Mouse (Mus musculus) heart, postnatal 0 days (tissue): ENCODE results near the gene Pradc1. TPM values are rescaled to one million over a fixed set of nuclear protein-coding genes. Genes with fewer than 3 reads are reported as not detected.
"Not testable (repeated sequence)": the region's sequence is repeated elsewhere in the genome, so short reads cannot be mapped to it uniquely, and the experiment has no call there.

Source experiments
- ATAC-seq: fragments of 200-750 bp; cut with Nextera tagmentation; 2 replicates; pipeline ENCODE4 v1.8.0; 2017; ENCODE audit warnings: low read depth, moderate number of reproducible peaks, moderate library complexity; ENCODE audit not compliant: insufficient read depth
- DNase-seq: peaks from one replicate; pipeline ENCODE4 v3.0.0-alpha.2; 2016; ENCODE audit warnings: low spot score
- H3K27ac ChIP-seq: fragments of 300-500 bp; sonication (generic); 2 replicates; pipeline ENCODE4 v1.5.1; 2014; ENCODE audit warnings: low read depth, mild to moderate bottlenecking
- H3K27me3 ChIP-seq: fragments of 300-500 bp; sonication (generic); 2 replicates; pipeline ENCODE4 v1.6.1; 2014; ENCODE audit warnings: low read length, mixed read lengths; ENCODE audit not compliant: control insufficient read depth, insufficient read depth
- H3K36me3 ChIP-seq: fragments of 300-500 bp; sonication (generic); replicated peaks from 2 replicates; pipeline ENCODE4 v1.6.1; 2014; ENCODE audit warnings: low read length, mixed read lengths; ENCODE audit not compliant: control insufficient read depth, insufficient read depth
- H3K4me1 ChIP-seq: fragments of 300-500 bp; sonication (generic); 2 replicates; pipeline ENCODE4 v1.6.1; 2014; ENCODE audit warnings: antibody characterized with exemption; ENCODE audit not compliant: control insufficient read depth, insufficient read depth
- H3K4me2 ChIP-seq: fragments of 300-500 bp; sonication (generic); 2 replicates; pipeline ENCODE4 v1.6.1; 2014; ENCODE audit warnings: low read depth, mild to moderate bottlenecking, low read length, moderate library complexity
- H3K4me3 ChIP-seq: fragments of 300-500 bp; sonication (generic); 2 replicates; pipeline ENCODE4 v1.5.1; 2014; ENCODE audit warnings: low read depth, low read length
- H3K9ac ChIP-seq: fragments of 300-500 bp; sonication (generic); replicated peaks from 2 replicates; pipeline ENCODE4 v1.6.1; 2014; ENCODE audit warnings: low read depth, low read length, mixed read lengths
- H3K9me3 ChIP-seq: fragments of 300-500 bp; sonication (generic); replicated peaks from 2 replicates; pipeline ENCODE4 v1.6.1; 2016; ENCODE audit warnings: low read length; ENCODE audit not compliant: control insufficient read depth
- CTCF ChIP-seq: IDR thresholded peaks from 2 replicates; pipeline ENCODE4 v1.5.1; 2016; ENCODE audit warnings: antibody characterized with exemption, control low read depth, low read depth
- EP300 ChIP-seq: IDR thresholded peaks from 2 replicates; pipeline ENCODE4 v1.6.1; 2016; ENCODE audit warnings: antibody characterized with exemption, low read depth
- WGBS: fragments of 180-500 bp; shearing (Covaris S2); extraction: QIAGEN DNeasy Blood & Tissue Kit; methylation state at CpG from one replicate; pipeline ENCODE4 v1.1.7; 2014; 5-methylcytosine and 5-hydroxymethylcytosine counted together
- polyA plus RNA-seq: library from polyadenylated mRNA; unstranded; fragments of >200 nt; fragmentation: Nextera tagmentation; extraction: Ambion mirVana; gene quantifications from 2 replicates; pipeline ENCODE4 v1.2.1, GENCODE M21; 2015
- total RNA-seq: library from RNA; depleted of rRNA; stranded (reverse); fragments of >200 nt; gene quantifications from 2 replicates; pipeline ENCODE4 v1.2.3, GENCODE M21; 2014; ENCODE audit warnings: low replicate concordance

Gene Pradc1
- total and polyA plus RNA-seq, 2 experiments from 2014 or later: 20.4 to 33.9 TPM

DNA sequence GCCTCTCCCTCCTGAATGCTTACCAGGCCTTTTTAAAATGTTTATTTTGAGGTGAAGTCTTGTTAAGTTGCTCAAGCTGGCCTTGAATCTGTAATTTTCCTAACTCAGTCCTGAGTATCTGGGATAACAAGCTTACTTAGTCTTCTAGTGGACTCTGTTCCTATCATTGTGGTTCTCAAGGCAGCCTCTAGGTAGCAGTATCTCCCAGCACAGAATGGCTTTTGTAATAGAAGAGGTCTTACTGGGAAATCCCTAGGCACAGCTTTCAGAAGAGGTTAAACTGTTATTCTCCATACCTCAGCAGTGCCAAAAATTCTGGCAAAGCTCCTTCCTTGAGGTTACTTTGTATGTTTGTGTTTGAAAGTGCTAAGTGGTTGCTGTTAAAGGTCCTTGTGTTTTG, 13.6 kb upstream of the Pradc1 start:
- no peak overlapping the region for H3K27ac ChIP-seq
- no peaks in the 10 kb centered on the region for H3K9me3 ChIP-seq
- H3K36me3 ChIP-seq: peaks cover 91% of the 10 kb centered on the region
- TF ChIP-seq CTCF (peak; percentile 24), EP300 (no peak)
- H3K4me2 ChIP-seq: no peak overlapping the region
- H3K4me3 ChIP-seq: no peak overlapping the region
- DNase-seq (no peak), ATAC-seq (no peak)
- no peaks in the 10 kb centered on the region for H3K4me1 ChIP-seq
- H3K27me3 ChIP-seq: no peaks in the 10 kb centered on the region
- H3K9ac ChIP-seq: no peak overlapping the region

DNA sequence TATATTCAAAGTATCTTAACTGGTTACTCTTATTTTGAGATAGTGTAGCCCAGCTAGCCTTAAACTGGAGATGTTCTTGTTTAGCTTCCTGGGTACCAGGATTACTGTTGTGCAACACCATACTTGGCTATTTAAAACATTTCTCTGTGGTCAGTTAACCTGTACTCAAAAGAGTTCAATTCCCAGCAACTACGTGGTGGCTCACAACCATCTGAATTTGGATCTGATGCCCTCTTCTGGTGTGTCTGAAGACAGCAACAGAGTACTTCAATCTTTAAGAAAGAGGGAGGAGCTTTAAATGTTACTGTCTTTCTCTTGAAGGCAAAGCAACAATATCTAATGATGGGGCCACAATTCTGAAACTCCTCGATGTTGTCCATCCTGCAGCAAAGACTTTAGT, 7.9 kb upstream of the Pradc1 start:
- 81% methylated on average over 2 of the region's 2 CpGs for WGBS
- peaks cover 54% of the 10 kb centered on the region for H3K36me3 ChIP-seq

DNA sequence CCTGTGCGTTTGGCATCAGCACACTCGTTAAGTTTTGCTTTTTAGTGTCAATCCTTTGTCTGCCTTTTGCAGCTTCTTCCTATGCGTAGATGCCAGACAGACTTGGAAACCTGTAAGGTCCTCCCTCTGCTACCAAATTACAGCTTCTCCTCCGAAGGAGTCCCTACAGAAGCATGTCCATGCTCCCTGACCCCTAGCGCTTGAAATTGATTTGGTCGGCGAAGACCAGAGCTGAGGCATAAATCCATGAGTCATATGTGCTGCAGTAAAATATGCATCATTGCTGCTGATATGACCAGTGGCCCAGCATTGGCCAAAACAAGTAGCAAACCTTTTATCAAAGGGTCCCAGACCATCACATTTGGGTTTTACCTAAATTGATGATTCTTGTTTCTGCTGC, 1.0 kb upstream of the Pradc1 start:
- peaks cover 34% of the 10 kb centered on the region for H3K4me1 ChIP-seq
- DNase-seq (no peak), ATAC-seq (no peak)
- H3K27me3 ChIP-seq: no peaks in the 10 kb centered on the region
- TF ChIP-seq CTCF (no peak), EP300 (no peak)
- peak overlapping the region; percentile 87 for H3K4me2 ChIP-seq
- peak overlapping the region; percentile 75 for H3K9ac ChIP-seq
- H3K36me3 ChIP-seq: peaks cover 3% of the 10 kb centered on the region; the same call in 1 of the 2 replicates
- H3K27ac ChIP-seq: peak overlapping the region; percentile 92
- 9% methylated on average over 7 of the region's 7 CpGs for WGBS
- H3K9me3 ChIP-seq: no peaks in the 10 kb centered on the region
- H3K4me3 ChIP-seq: peak overlapping the region; percentile 68

More for the DNA sequence above, 7.9 kb upstream of the Pradc1 start:
- Histone ChIP-seq H3K4me2 (no peak overlapping the region), H3K4me3 (no peak overlapping the region), H3K27me3 (no peaks in the 10 kb centered on the region), H3K27ac (no peak overlapping the region), H3K9ac (no peak overlapping the region), H3K9me3 (no peaks in the 10 kb centered on the region), H3K4me1 (peaks cover 16% of the 10 kb centered on the region; the same call in 1 of the 2 replicates)
- TF ChIP-seq EP300 (no peak), CTCF (no peak)
- no peak for ATAC-seq
- no peak for DNase-seq

DNA sequence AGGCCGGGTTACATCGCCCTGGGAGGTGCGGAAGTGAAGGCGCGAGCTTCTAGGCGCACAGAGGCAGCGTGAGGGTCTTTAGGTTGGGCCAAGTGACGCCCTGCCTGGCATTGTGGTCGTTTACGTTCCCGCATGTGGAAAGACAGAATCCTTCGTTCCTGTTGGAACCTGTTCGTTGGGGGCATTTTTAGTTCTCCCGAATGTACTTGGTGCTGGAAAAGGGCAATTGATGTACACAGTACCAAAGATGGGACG, 568 bp upstream of the Pradc1 start:
- Histone ChIP-seq H3K36me3 (peaks cover 8% of the 10 kb centered on the region; the same call in 1 of the 2 replicates), H3K27me3 (no peaks in the 10 kb centered on the region), H3K9me3 (no peaks in the 10 kb centered on the region), H3K4me2 (peak overlapping the region; percentile 87), H3K9ac (peak overlapping the region; percentile 75), H3K4me1 (peaks cover 34% of the 10 kb centered on the region), H3K4me3 (peak overlapping the region; percentile 68), H3K27ac (peak overlapping the region; percentile 92)
- DNase-seq: no peak
- under 1% methylated on average over 15 of the region's 15 CpGs for WGBS
- no peak for ATAC-seq
- TF ChIP-seq CTCF (no peak), EP300 (no peak)

DNA sequence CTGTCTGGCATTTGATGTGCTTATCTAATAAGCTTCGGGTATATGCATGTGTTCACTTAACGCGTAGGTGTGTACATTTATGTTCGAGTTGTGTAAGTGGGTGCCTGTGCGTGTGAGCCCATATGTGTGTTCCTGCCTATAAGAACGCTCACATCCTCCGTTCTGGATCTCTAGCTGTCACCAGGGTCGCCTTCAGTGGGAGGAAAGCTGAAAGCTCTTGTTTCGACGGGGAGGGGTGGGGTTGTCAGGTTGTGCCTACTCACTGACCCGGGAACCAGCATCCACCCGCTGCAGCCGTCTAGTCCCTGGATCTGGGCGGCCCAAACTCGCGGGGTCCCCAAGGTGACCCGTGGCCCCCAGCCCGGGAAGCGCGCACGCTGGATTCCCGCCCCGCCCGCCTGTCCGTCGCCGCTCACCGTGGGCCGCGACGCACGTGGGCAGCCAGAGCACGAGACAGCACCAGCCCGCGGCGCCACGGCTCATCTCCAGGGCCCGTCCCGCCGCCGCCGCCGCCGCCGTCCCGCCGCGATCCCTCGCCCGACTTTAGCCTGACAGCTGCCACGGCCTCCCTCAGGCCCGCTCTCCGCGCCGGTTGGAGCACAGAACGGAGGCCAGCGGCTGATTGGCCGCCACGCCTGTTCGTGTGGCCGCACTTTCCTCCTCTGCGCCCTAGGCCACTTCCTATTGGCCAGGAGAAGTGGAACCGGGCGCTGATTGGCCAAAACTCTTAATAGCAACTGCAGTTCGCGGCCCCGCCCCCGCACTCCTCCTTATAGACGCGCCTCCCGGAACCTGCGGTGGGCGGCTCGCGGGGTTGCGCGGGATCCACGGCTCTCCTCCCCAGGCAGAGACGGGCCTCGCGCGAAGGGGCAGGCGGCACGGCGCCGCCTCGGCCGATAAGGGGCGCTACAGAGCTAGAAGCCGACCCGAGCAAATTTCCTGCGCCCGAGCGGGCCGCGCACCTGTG, 790 bp downstream of the Pradc1 start, which contains the start of gene Cct7:
Cct7 (plus strand) TSS at position 818 of the 967 bp plus-strand sequence.
- peak; percentile 93 for ATAC-seq

DNA sequence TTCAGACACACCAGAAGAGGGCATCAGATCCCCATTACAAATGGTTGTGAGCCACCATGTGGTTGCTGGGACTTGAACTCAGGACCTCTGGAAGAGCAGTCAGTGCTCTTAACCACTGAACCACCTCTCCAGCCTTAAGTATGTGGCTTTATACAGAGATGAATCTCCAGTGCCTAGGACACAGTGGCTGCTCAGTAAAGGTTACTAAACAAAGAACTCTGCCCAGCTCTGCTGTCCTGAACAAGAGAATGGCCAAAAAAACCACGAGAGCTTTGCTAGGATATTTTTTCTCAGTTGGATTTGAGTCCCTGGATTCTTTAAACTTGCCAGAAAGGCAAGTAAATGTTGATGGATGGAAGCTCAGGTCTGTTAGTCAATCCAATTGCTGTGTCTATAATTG, 1.6 kb downstream of the Pradc1 start:
- not testable (repeated sequence) for H3K9me3 ChIP-seq, H3K27ac ChIP-seq, H3K27me3 ChIP-seq, DNase-seq, ATAC-seq
- peak overlapping the region; percentile 67; the same call in 1 of the 2 replicates for H3K9ac ChIP-seq
- H3K4me3 ChIP-seq: 0 out of 2 replicates have a peak overlapping the region, but pooled peaks have one; percentile 68
- H3K4me2 ChIP-seq: peak overlapping the region; percentile 87
- WGBS: 35% methylated on average over 1 of the region's 1 CpGs
- H3K4me1 ChIP-seq: peaks cover 20% of the 10 kb centered on the region
- peaks cover 30% of the 10 kb centered on the region for H3K36me3 ChIP-seq

More for the DNA sequence above, 790 bp downstream of the Pradc1 start, which contains the start of gene Cct7:
- Histone ChIP-seq H3K9ac (peak within 1 kb of the TSS; percentile 75), H3K4me2 (peak within 1 kb of the TSS; percentile 87), H3K27ac (peak within 1 kb of the TSS; percentile 92), H3K4me1 (peaks cover 27% of the 10 kb centered on the region), H3K4me3 (peak within 1 kb of the TSS; percentile 68), H3K36me3 (peaks cover 21% of the 10 kb centered on the region), H3K27me3 (no peaks in the 10 kb centered on the region), H3K9me3 (no peaks in the 10 kb centered on the region)
- under 1% methylated on average over 87 of the region's 96 CpGs for WGBS
- peak; percentile 100 for DNase-seq
- TF ChIP-seq EP300: peak; percentile 43
- peak; percentile 50 for TF ChIP-seq CTCF
